Mouse (Mus musculus): ENCODE results near the gene Lmx1a. TPM values are rescaled to one million over a fixed set of nuclear protein-coding genes. Genes with fewer than 3 reads are reported as not detected.
A peak's percentile ranks its signal among the peaks of the same experiment; 100 is the strongest.

Lmx1a gene
- polyA plus RNA-seq, 1 experiment from 2014 or later, result 7.1 TPM

GRCm38 (mm10) chr1:167784067-167784466, 95.0 kb downstream of the Lmx1a start:
- Histone ChIP-seq H3K9ac (ENCODE audit: low read length) (no peak overlapping the region), H3K4me3 (ENCODE audit: low read depth, low read length) (no peak overlapping the region), H3K9me3 (ENCODE audit: control insufficient read depth, low read length) (no peaks in the 10 kb centered on the region), H3K27me3 (ENCODE audit: control insufficient read depth, insufficient read depth, low read length) (no peaks in the 10 kb centered on the region), H3K4me2 (ENCODE audit: low read depth, low read length, severe bottlenecking) (no peak overlapping the region), H3K4me1 (replicated peaks; ENCODE audit: control insufficient read depth, insufficient read depth, low read length) (no peaks in the 10 kb centered on the region), H3K27ac (ENCODE audit: low read depth, low read length) (no peak overlapping the region), H3K36me3 (ENCODE audit: control insufficient read depth, insufficient read depth, low read length) (no peaks in the 10 kb centered on the region)
- no peak for ATAC-seq (replicated peaks; ENCODE audit: low FRiP score)
- no peak for DNase-seq (ENCODE audit: low spot score)
- 81% methylated on average over 2 of the region's 2 CpGs for WGBS

GRCm38 (mm10) chr1:167788684-167789413, 99.8 kb downstream of the Lmx1a start:
- no peak for ATAC-seq (replicated peaks; ENCODE audit: low FRiP score)
- DNase-seq (ENCODE audit: low spot score), result no peak
- 0 out of 2 replicates have a peak, but pooled peaks cover 2% of the 10 kb centered on the region for H3K4me1 ChIP-seq (replicated peaks; ENCODE audit: control insufficient read depth, insufficient read depth, low read length)
- H3K4me3 ChIP-seq (ENCODE audit: low read depth, low read length), result no peak overlapping the region
- H3K4me2 ChIP-seq (ENCODE audit: low read depth, low read length, severe bottlenecking), result no peak overlapping the region
- 78% methylated on average over 12 of the region's 12 CpGs for WGBS
- no peak overlapping the region for H3K9ac ChIP-seq (ENCODE audit: low read length)
- no peaks in the 10 kb centered on the region for H3K27me3 ChIP-seq (ENCODE audit: control insufficient read depth, insufficient read depth, low read length)
- H3K27ac ChIP-seq (ENCODE audit: low read depth, low read length), result no peak overlapping the region
- H3K36me3 ChIP-seq (ENCODE audit: control insufficient read depth, insufficient read depth, low read length), result no peaks in the 10 kb centered on the region
- H3K9me3 ChIP-seq (ENCODE audit: control insufficient read depth, low read length), result no peaks in the 10 kb centered on the region

GRCm38 (mm10) chr1:167789448-167789847, 100.4 kb downstream of the Lmx1a start:
- Histone ChIP-seq H3K4me1 (replicated peaks; ENCODE audit: control insufficient read depth, insufficient read depth, low read length) (0 out of 2 replicates have a peak, but pooled peaks cover 2% of the 10 kb centered on the region), H3K4me3 (ENCODE audit: low read depth, low read length) (no peak overlapping the region), H3K27ac (ENCODE audit: low read depth, low read length) (no peak overlapping the region), H3K9me3 (ENCODE audit: control insufficient read depth, low read length) (no peaks in the 10 kb centered on the region), H3K36me3 (ENCODE audit: control insufficient read depth, insufficient read depth, low read length) (no peaks in the 10 kb centered on the region), H3K4me2 (ENCODE audit: low read depth, low read length, severe bottlenecking) (no peak overlapping the region), H3K9ac (ENCODE audit: low read length) (no peak overlapping the region), H3K27me3 (ENCODE audit: control insufficient read depth, insufficient read depth, low read length) (no peaks in the 10 kb centered on the region)
- 82% methylated on average over 8 of the region's 8 CpGs for WGBS
- ATAC-seq (replicated peaks; ENCODE audit: low FRiP score) (0 out of 2 replicates have a peak, but pooled peaks have one; percentile 30), DNase-seq (ENCODE audit: low spot score) (no peak)

- 77% methylated on average over 3 of the region's 3 CpGs for whole genome bisulfite sequencing
These were observed 101.7 kb downstream of the Lmx1a start for GRCm38 (mm10) chr1:167790688-167791087.

GRCm38 (mm10) chr1:167791221-167791620, 102.2 kb downstream of the Lmx1a start:
- H3K27me3 ChIP-seq (ENCODE audit: control insufficient read depth, insufficient read depth, low read length), result no peaks in the 10 kb centered on the region; the same call in 1 of the 2 replicates
- ATAC-seq (replicated peaks; ENCODE audit: low FRiP score) (no peak), DNase-seq (ENCODE audit: low spot score) (no peak)
- H3K27ac ChIP-seq (ENCODE audit: low read depth, low read length), result no peak overlapping the region
- H3K4me3 ChIP-seq (ENCODE audit: low read depth, low read length), result no peak overlapping the region
- no peaks in the 10 kb centered on the region for H3K36me3 ChIP-seq (ENCODE audit: control insufficient read depth, insufficient read depth, low read length)
- no peak overlapping the region for H3K9ac ChIP-seq (ENCODE audit: low read length)
- no peaks in the 10 kb centered on the region for H3K9me3 ChIP-seq (ENCODE audit: control insufficient read depth, low read length)
- H3K4me1 ChIP-seq (replicated peaks; ENCODE audit: control insufficient read depth, insufficient read depth, low read length), result 0 out of 2 replicates have a peak, but pooled peaks cover 2% of the 10 kb centered on the region
- no peak overlapping the region for H3K4me2 ChIP-seq (ENCODE audit: low read depth, low read length, severe bottlenecking)
- WGBS, result 82% methylated on average over 11 of the region's 11 CpGs

More at GRCm38 (mm10) chr1:167790688-167791087, 101.7 kb downstream of the Lmx1a start:
- Histone ChIP-seq H3K36me3 (ENCODE audit: control insufficient read depth, insufficient read depth, low read length) (no peaks in the 10 kb centered on the region), H3K27ac (ENCODE audit: low read depth, low read length) (no peak overlapping the region), H3K9me3 (ENCODE audit: control insufficient read depth, low read length) (no peaks in the 10 kb centered on the region), H3K27me3 (ENCODE audit: control insufficient read depth, insufficient read depth, low read length) (no peaks in the 10 kb centered on the region; the same call in 1 of the 2 replicates), H3K4me3 (ENCODE audit: low read depth, low read length) (no peak overlapping the region), H3K4me2 (ENCODE audit: low read depth, low read length, severe bottlenecking) (no peak overlapping the region), H3K4me1 (replicated peaks; ENCODE audit: control insufficient read depth, insufficient read depth, low read length) (0 out of 2 replicates have a peak, but pooled peaks cover 2% of the 10 kb centered on the region), H3K9ac (ENCODE audit: low read length) (no peak overlapping the region)
- no peak for ATAC-seq (replicated peaks; ENCODE audit: low FRiP score)
- no peak for DNase-seq (ENCODE audit: low spot score)

- Histone ChIP-seq H3K4me3 (ENCODE audit: low read depth, low read length) (no peak overlapping the region), H3K27me3 (ENCODE audit: control insufficient read depth, insufficient read depth, low read length) (peaks cover 2% of the 10 kb centered on the region; the same call in 1 of the 2 replicates), H3K4me2 (ENCODE audit: low read depth, low read length, severe bottlenecking) (no peak overlapping the region; the same call in 1 of the 2 replicates), H3K27ac (ENCODE audit: low read depth, low read length) (peak overlapping the region; percentile 94; the same call in 1 of the 2 replicates), H3K4me1 (replicated peaks; ENCODE audit: control insufficient read depth, insufficient read depth, low read length) (peaks cover 4% of the 10 kb centered on the region; the same call in 1 of the 2 replicates), H3K9ac (ENCODE audit: low read length) (no peak overlapping the region), H3K9me3 (ENCODE audit: control insufficient read depth, low read length) (no peaks in the 10 kb centered on the region), H3K36me3 (ENCODE audit: control insufficient read depth, insufficient read depth, low read length) (no peaks in the 10 kb centered on the region)
- 39% methylated on average over 4 of the region's 4 CpGs for WGBS
- ATAC-seq (replicated peaks; ENCODE audit: low FRiP score) (peak; percentile 15; the same call in 1 of the 2 replicates), DNase-seq (ENCODE audit: low spot score) (no peak)
These were observed 112.9 kb downstream of the Lmx1a start for GRCm38 (mm10) chr1:167801923-167802322.

- H3K27me3 ChIP-seq (ENCODE audit: control insufficient read depth, insufficient read depth, low read length), result peaks cover 2% of the 10 kb centered on the region; the same call in 1 of the 2 replicates
- H3K4me3 ChIP-seq (ENCODE audit: low read depth, low read length), result peak overlapping the region; percentile 40
- H3K9ac ChIP-seq (ENCODE audit: low read length), result peak overlapping the region; percentile 61
- no peaks in the 10 kb centered on the region for H3K9me3 ChIP-seq (ENCODE audit: control insufficient read depth, low read length)
- ATAC-seq (replicated peaks; ENCODE audit: low FRiP score), result peak; percentile 87
- peak overlapping the region; percentile 69 for H3K4me2 ChIP-seq (ENCODE audit: low read depth, low read length, severe bottlenecking)
- under 1% methylated on average over 58 of the region's 59 CpGs for WGBS
- H3K36me3 ChIP-seq (ENCODE audit: control insufficient read depth, insufficient read depth, low read length), result no peaks in the 10 kb centered on the region
- H3K27ac ChIP-seq (ENCODE audit: low read depth, low read length), result peak overlapping the region; percentile 94
- H3K4me1 ChIP-seq (replicated peaks; ENCODE audit: control insufficient read depth, insufficient read depth, low read length), result peaks cover 4% of the 10 kb centered on the region; the same call in 1 of the 2 replicates
- peak; percentile 85 for DNase-seq (ENCODE audit: low spot score)
These were observed 113.7 kb downstream of the Lmx1a start for GRCm38 (mm10) chr1:167802510-167803271.

GRCm38 (mm10) chr1:167803351-167803981, 114.4 kb downstream of the Lmx1a start:
- Histone ChIP-seq H3K4me1 (replicated peaks; ENCODE audit: control insufficient read depth, insufficient read depth, low read length) (peaks cover 4% of the 10 kb centered on the region; the same call in 1 of the 2 replicates), H3K27me3 (ENCODE audit: control insufficient read depth, insufficient read depth, low read length) (peaks cover 2% of the 10 kb centered on the region; the same call in 1 of the 2 replicates)
- 3% methylated on average over 10 of the region's 10 CpGs for WGBS

More at GRCm38 (mm10) chr1:167803351-167803981, 114.4 kb downstream of the Lmx1a start:
- Histone ChIP-seq H3K4me3 (ENCODE audit: low read depth, low read length) (peak overlapping the region; percentile 40), H3K9me3 (ENCODE audit: control insufficient read depth, low read length) (no peaks in the 10 kb centered on the region), H3K27ac (ENCODE audit: low read depth, low read length) (peak overlapping the region; percentile 94), H3K9ac (ENCODE audit: low read length) (peak overlapping the region; percentile 61), H3K36me3 (ENCODE audit: control insufficient read depth, insufficient read depth, low read length) (no peaks in the 10 kb centered on the region), H3K4me2 (ENCODE audit: low read depth, low read length, severe bottlenecking) (peak overlapping the region; percentile 69)
- ATAC-seq (replicated peaks; ENCODE audit: low FRiP score) (0 out of 2 replicates have a peak, but pooled peaks have one; percentile 7), DNase-seq (ENCODE audit: low spot score) (peak; percentile 60)

Measured in forebrain, embryonic 11.5 days (tissue).